Mouse (Mus musculus) ES-Bruce4 (cell line): ENCODE measurements around the gene 6030468B19Rik.

Source experiments
- CTCF ChIP-seq: IDR thresholded peaks from one replicate; pipeline ENCODE4 v1.8.1; 2011; ENCODE audit warnings: low read depth, low read length
- EP300 ChIP-seq: IDR thresholded peaks from 2 replicates; pipeline ENCODE4 v1.6.1; 2011; ENCODE audit warnings: low read depth, low read length; ENCODE audit not compliant: insufficient read depth
- POLR2A ChIP-seq: IDR thresholded peaks from one replicate; pipeline ENCODE4 v1.8.1; 2011; ENCODE audit warnings: low read length; ENCODE audit not compliant: insufficient read depth

DNA sequence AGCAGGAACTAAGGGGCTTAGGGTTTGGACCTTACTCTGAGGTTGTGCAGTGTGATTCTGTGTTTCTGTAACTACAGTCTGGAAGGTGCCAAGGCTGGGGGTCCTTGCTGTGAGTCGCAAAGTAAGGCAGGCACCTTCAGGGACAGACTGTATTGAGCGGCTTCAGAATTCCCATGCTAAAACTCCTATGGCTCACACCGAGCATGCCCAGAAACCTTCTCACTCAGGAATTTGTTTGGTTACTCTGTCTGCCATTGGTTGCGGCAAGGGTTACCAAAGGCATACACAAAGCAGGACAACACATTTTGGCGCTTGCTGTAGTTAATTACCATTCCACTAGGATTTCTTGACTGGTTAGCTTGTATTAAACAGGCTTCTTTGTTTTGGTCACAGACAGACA is 28.7 kb downstream of the 6030468B19Rik start:
- TF ChIP-seq EP300 (no peak), CTCF (no peak), POLR2A (no peak)
